8 mouse cellular contexts compared by ENCODE assay signal in genomic region chr3:53463046-53463764, GRCm38 (mm10). TPM values are rescaled to one million over a fixed set of nuclear protein-coding genes. Genes with fewer than 3 reads are reported as not detected.
A peak's percentile ranks its signal among the peaks of the same experiment; 100 is the strongest.
DNase-seq lines count a peak whose midpoint lies in the region; ATAC-seq lines count a peak whose summit lies in the region.

Nhlrc3 (minus strand) TSS chr3:53463332.
Proser1 (plus strand) TSS chr3:53463666.

- H3K4me3 ChIP-seq in forebrain, embryonic 10.5 days: peak within 1 kb of the TSS; percentile 93
- peak within 1 kb of the TSS; percentile 99 for H3K4me3 ChIP-seq in heart, embryonic 16.5 days (ENCODE audit: low read length)
- H3K4me3 ChIP-seq in liver, embryonic 15.5 days (replicated peaks): peak within 1 kb of the TSS; percentile 97
- H3K4me3 ChIP-seq in neural tube, embryonic 12.5 days: peak within 1 kb of the TSS; percentile 85

- H3K4me1 ChIP-seq in forebrain, embryonic 10.5 days: peaks cover 42% of the 10 kb centered on the region
- H3K4me1 ChIP-seq in heart, embryonic 16.5 days (ENCODE audit: control insufficient read depth, insufficient read depth, low read length): peaks cover 23% of the 10 kb centered on the region
- peaks cover 32% of the 10 kb centered on the region for H3K4me1 ChIP-seq in liver, embryonic 15.5 days (replicated peaks)
- H3K4me1 ChIP-seq in neural tube, embryonic 12.5 days: peaks cover 32% of the 10 kb centered on the region

- no peaks in the 10 kb centered on the region for H3K27me3 ChIP-seq in forebrain, embryonic 10.5 days (ENCODE audit: poor library complexity, severe bottlenecking)
- no peaks in the 10 kb centered on the region for H3K27me3 ChIP-seq in heart, embryonic 16.5 days (ENCODE audit: control insufficient read depth, insufficient read depth, low read length)
- no peaks in the 10 kb centered on the region for H3K27me3 ChIP-seq in liver, embryonic 15.5 days
- H3K27me3 ChIP-seq in neural tube, embryonic 12.5 days (replicated peaks): no peaks in the 10 kb centered on the region

- ATAC-seq in heart, embryonic 16.5 days (replicated peaks; ENCODE audit: extremely low read depth, insufficient read depth, low FRiP score): peak; percentile 98
- ATAC-seq in liver, embryonic 15.5 days (ENCODE audit: insufficient read depth): peak; percentile 93
- ATAC-seq in neural tube, embryonic 12.5 days (ENCODE audit: low FRiP score, low read depth): peak; percentile 98

- peaks cover 36% of the 10 kb centered on the region for H3K36me3 ChIP-seq in forebrain, embryonic 10.5 days (replicated peaks)
- H3K36me3 ChIP-seq in heart, embryonic 16.5 days (ENCODE audit: control insufficient read depth, insufficient read depth): peaks cover 19% of the 10 kb centered on the region
- H3K36me3 ChIP-seq in liver, embryonic 15.5 days (replicated peaks): 0 out of 2 replicates have a peak, but pooled peaks cover 12% of the 10 kb centered on the region
- peaks cover 10% of the 10 kb centered on the region for H3K36me3 ChIP-seq in neural tube, embryonic 12.5 days

- H3K9me3 ChIP-seq in forebrain, embryonic 10.5 days: no peaks in the 10 kb centered on the region
- H3K9me3 ChIP-seq in heart, embryonic 16.5 days (replicated peaks; ENCODE audit: control insufficient read depth, low read length): no peaks in the 10 kb centered on the region
- H3K9me3 ChIP-seq in liver, embryonic 15.5 days (replicated peaks): no peaks in the 10 kb centered on the region
- H3K9me3 ChIP-seq in neural tube, embryonic 12.5 days: no peaks in the 10 kb centered on the region

- under 1% methylated on average over 52 of the region's 52 CpGs for WGBS in forebrain, embryonic 10.5 days
- under 1% methylated on average over 47 of the region's 52 CpGs for WGBS in heart, embryonic 16.5 days
- under 1% methylated on average over 52 of the region's 52 CpGs for WGBS in liver, embryonic 15.5 days (ENCODE audit: insufficient replicate concordance)
- WGBS in neural tube, embryonic 12.5 days: under 1% methylated on average over 52 of the region's 52 CpGs

- H3K9ac ChIP-seq in heart, embryonic 16.5 days (ENCODE audit: low read length): peak within 1 kb of the TSS; percentile 90
- H3K9ac ChIP-seq in liver, embryonic 15.5 days: peak within 1 kb of the TSS; percentile 80
- H3K9ac ChIP-seq in neural tube, embryonic 12.5 days: peak within 1 kb of the TSS; percentile 82

- peak; percentile 87 for DNase-seq in CD8-positive naive resting alpha-beta T cell, adult 2 months (ENCODE audit: low read depth in 2 of 2, low spot score in 2 of 2)
- peak; percentile 84 for DNase-seq in c-Kit-positive CD71-negative TER-119-negative erythroid progenitor cells, embryonic 14.5 days (ENCODE audit: low read depth)
- DNase-seq in forebrain, embryonic 10.5 days (ENCODE audit: extremely low spot score, low spot score): peak; percentile 89
- peak; percentile 96 to 97 for DNase-seq in kidney, postnatal 36 days
- DNase-seq in telencephalon, adult 2 months (ENCODE audit: low read depth, low spot score): peak; percentile 99

- H3K4me2 ChIP-seq in heart, embryonic 16.5 days (ENCODE audit: low read depth, low read length): peak within 1 kb of the TSS; percentile 91
- H3K4me2 ChIP-seq in liver, embryonic 15.5 days: peak within 1 kb of the TSS; percentile 79
- peak within 1 kb of the TSS; percentile 84 for H3K4me2 ChIP-seq in neural tube, embryonic 12.5 days (replicated peaks)

- H3K27ac ChIP-seq in forebrain, embryonic 10.5 days: peak within 1 kb of the TSS; percentile 97
- H3K27ac ChIP-seq in heart, embryonic 16.5 days (ENCODE audit: low read length): peak within 1 kb of the TSS; percentile 89
- H3K27ac ChIP-seq in liver, embryonic 15.5 days (replicated peaks): peak within 1 kb of the TSS; percentile 83
- H3K27ac ChIP-seq in neural tube, embryonic 12.5 days: peak within 1 kb of the TSS; percentile 80

RNA-seq across cellular contexts. Expression of gene Nhlrc3, which starts in this region (rescaled TPM):
- polyA plus RNA-seq in forebrain, embryonic 10.5 days (2016; fragmentation: Nextera tagmentation; extraction: Ambion mirVana): 9.8 and 10.3 TPM in 2 replicates
- 6.0 and 6.4 TPM in 2 replicates for polyA plus RNA-seq in heart, embryonic 16.5 days (2015; fragmentation: Nextera tagmentation; extraction: Ambion mirVana)
- polyA plus RNA-seq in liver, embryonic 15.5 days (2015; fragmentation: Nextera tagmentation; extraction: Ambion mirVana): 4.1 and 5.1 TPM in 2 replicates
- 10.6 and 11.9 TPM in 2 replicates for polyA plus RNA-seq in neural tube, embryonic 12.5 days (2016; fragmentation: Nextera tagmentation; extraction: Ambion mirVana)

RNA-seq across cellular contexts. Expression of gene Proser1, which starts in this region (rescaled TPM):
- polyA plus RNA-seq in forebrain, embryonic 10.5 days (2016; fragmentation: Nextera tagmentation; extraction: Ambion mirVana): 20.3 and 22.0 TPM in 2 replicates
- 11.2 and 11.7 TPM in 2 replicates for polyA plus RNA-seq in heart, embryonic 16.5 days (2015; fragmentation: Nextera tagmentation; extraction: Ambion mirVana)
- polyA plus RNA-seq in liver, embryonic 15.5 days (2015; fragmentation: Nextera tagmentation; extraction: Ambion mirVana): 3.4 and 3.5 TPM in 2 replicates
- 30.2 and 33.8 TPM in 2 replicates for polyA plus RNA-seq in neural tube, embryonic 12.5 days (2016; fragmentation: Nextera tagmentation; extraction: Ambion mirVana)

Comparison
In these comparisons a context has a peak if more than half of its experiments do, and no peak if none do; other contexts are left out.
1. Peak in every context shown above with its lines: DNase-seq, ATAC-seq, H3K4me3 ChIP-seq and H3K27ac ChIP-seq.